8 mouse cellular contexts compared by ENCODE assay signal in the genomic region with DNA sequence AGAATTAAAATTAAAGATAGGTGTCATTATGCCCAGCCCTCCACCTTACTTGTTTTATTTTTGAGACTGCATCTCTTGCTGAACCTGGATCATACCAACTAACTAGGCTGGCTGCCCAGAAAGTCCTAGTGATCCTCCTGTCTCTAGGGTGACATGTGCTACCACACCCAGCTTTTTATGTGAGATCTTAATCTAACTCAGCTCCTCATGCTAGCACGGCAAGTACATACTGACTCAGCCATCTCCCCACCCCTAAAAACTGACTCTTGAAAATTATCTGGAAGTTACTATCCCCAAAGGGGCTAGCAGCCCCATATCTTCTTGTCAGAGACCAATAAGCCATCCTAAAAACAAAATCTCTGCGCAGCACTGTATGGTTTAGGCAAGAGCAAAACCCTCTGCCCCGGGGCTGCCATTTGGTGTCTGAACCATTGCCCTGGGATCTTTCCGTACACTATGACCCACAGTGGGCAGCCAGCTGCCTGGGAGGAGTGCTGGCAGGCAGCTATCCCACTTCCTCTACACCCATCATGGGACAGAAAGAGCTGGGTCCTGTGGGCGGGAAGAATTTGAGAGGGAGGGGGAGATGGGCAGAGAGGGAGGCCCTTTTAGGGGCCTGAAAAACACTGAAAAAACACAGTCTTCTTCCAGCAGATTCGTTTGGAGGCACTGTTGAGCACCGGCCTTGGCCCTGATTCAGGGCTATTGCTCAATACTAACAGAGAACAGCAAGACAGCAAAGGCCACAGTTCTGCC. TPM values are rescaled to one million over a fixed set of nuclear protein-coding genes. Genes with fewer than 3 reads are reported as not detected.
A peak's percentile ranks its signal among the peaks of the same experiment; 100 is the strongest.
DNase-seq lines count a peak whose midpoint lies in the region; ATAC-seq lines count a peak whose summit lies in the region.

No protein-coding gene starts in this region.

- H3K4me2 ChIP-seq in intestine, embryonic 15.5 days (replicated peaks), result peak overlapping the region; percentile 48

- WGBS in intestine, embryonic 15.5 days, result 25% methylated on average over 7 of the region's 7 CpGs

- H3K4me1 ChIP-seq in intestine, embryonic 15.5 days (replicated peaks), result peaks cover 11% of the 10 kb centered on the region

- H3K27ac ChIP-seq in intestine, embryonic 15.5 days, result peak overlapping the region; percentile 89

- peak overlapping the region; percentile 9; the same call in 1 of the 2 replicates for H3K4me3 ChIP-seq in intestine, embryonic 15.5 days (replicated peaks)

- DNase-seq in cerebellum, adult 11 months, result peak; percentile 16
- peak; percentile 37 for DNase-seq in embryo, embryonic 10 days (ENCODE audit: low spot score)
- peak; percentile 77 to 84 for DNase-seq in gastrocnemius, postnatal 36 days
- DNase-seq in left cerebral cortex, postnatal 10 days (ENCODE audit: extremely low spot score in 1 of 2, low spot score in 2 of 2), result peak; percentile 60 to 80
- peak; percentile 85 to 90 for DNase-seq in lung, postnatal 4 days
- peak; percentile 41 for DNase-seq in right cerebral cortex, postnatal 25 days

- no peaks in the 10 kb centered on the region for H3K27me3 ChIP-seq in intestine, embryonic 15.5 days (replicated peaks)

- no peaks in the 10 kb centered on the region for H3K9me3 ChIP-seq in intestine, embryonic 15.5 days

- no peak for ATAC-seq in cerebellum, adult (ENCODE audit: insufficient number of reproducible peaks, low FRiP score, low TSS enrichment)
- peak; percentile 93 for ATAC-seq in intestine, embryonic 15.5 days

- intact Hi-C loops in gastrocnemius, postnatal 36 days (cut with DNase I), result no loop called here
- intact Hi-C loops in left cerebral cortex, postnatal 10 days (cut with DNase I), result no loop called here

- peak overlapping the region; percentile 21; the same call in 1 of the 2 replicates for H3K9ac ChIP-seq in intestine, embryonic 15.5 days

- H3K36me3 ChIP-seq in intestine, embryonic 15.5 days, result no peaks in the 10 kb centered on the region

RNA-seq across cellular contexts. Expression of gene Fth1, which starts 26.2 kb away (rescaled TPM):
- total RNA-seq in gastrocnemius, postnatal 36 days (2021), result 1,000 to 10,000 TPM; 1,946 to 2,068 TPM
- polyA plus RNA-seq in intestine, embryonic 15.5 days (2015; fragmentation: Nextera tagmentation; extraction: Ambion mirVana), result 1,893 and 1,941 TPM in 2 replicates
- 1,000 to 10,000 TPM; 1,579 to 1,597 TPM for total RNA-seq in left cerebral cortex, postnatal 10 days (2021)

RNA-seq across cellular contexts. Expression of gene Best1, which starts 47.2 kb away (rescaled TPM):
- total RNA-seq in gastrocnemius, postnatal 36 days (2021), result under 1 TPM in 1 of 2 experiments, not detected in 1; 0.15 TPM
- 0.50 and 0.58 TPM in 2 replicates for polyA plus RNA-seq in intestine, embryonic 15.5 days (2015; fragmentation: Nextera tagmentation; extraction: Ambion mirVana)
- 1 to 10 TPM; 1.2 to 1.8 TPM for total RNA-seq in left cerebral cortex, postnatal 10 days (2021)

RNA-seq across cellular contexts. Expression of gene Rab3il1, which starts 47.2 kb away (rescaled TPM):
- 1 to 10 TPM; 4.5 to 4.6 TPM for total RNA-seq in gastrocnemius, postnatal 36 days (2021)
- polyA plus RNA-seq in intestine, embryonic 15.5 days (2015; fragmentation: Nextera tagmentation; extraction: Ambion mirVana), result 34.7 and 35.0 TPM in 2 replicates
- total RNA-seq in left cerebral cortex, postnatal 10 days (2021), result 10 to 100 TPM in 1 of 2 experiments, 1 to 10 TPM in 1; 9.7 to 10.9 TPM

RNA-seq across cellular contexts. Expression of gene Incenp, which starts 54.9 kb away (rescaled TPM):
- 1 to 10 TPM; 1.9 to 6.4 TPM for total RNA-seq in gastrocnemius, postnatal 36 days (2021)
- polyA plus RNA-seq in intestine, embryonic 15.5 days (2015; fragmentation: Nextera tagmentation; extraction: Ambion mirVana), result 87.6 and 88.9 TPM in 2 replicates
- 10 to 100 TPM; 16.8 to 18.0 TPM for total RNA-seq in left cerebral cortex, postnatal 10 days (2021)

Comparison
In these comparisons a context has a peak if more than half of its experiments do, and no peak if none do; other contexts are left out.
1. DNase-seq: peak in every context shown above with its lines; median percentile 88 in lung, postnatal 4 days; 80 in gastrocnemius, postnatal 36 days; 70 in left cerebral cortex, postnatal 10 days; 41 in right cerebral cortex, postnatal 25 days; 37 in embryo, embryonic 10 days; 16 in cerebellum, adult 11 months.